Mouse (Mus musculus) kidney, embryonic 15.5 days (tissue): ENCODE measurements around the gene Bglap2. TPM values are rescaled to one million over a fixed set of nuclear protein-coding genes. Genes with fewer than 3 reads are reported as not detected.
A peak's percentile ranks its signal among the peaks of the same experiment; 100 is the strongest.
"Not testable (repeated sequence)": the region's sequence is repeated elsewhere in the genome, so short reads cannot be mapped to it uniquely, and the experiment has no call there.

Experiments used
- ATAC-seq: fragments of 200-750 bp; cut with Nextera tagmentation; replicated peaks from 2 replicates; pipeline ENCODE4 v1.8.0; 2017; ENCODE audit warnings: moderate TSS enrichment; ENCODE audit not compliant: low FRiP score
- H3K27ac ChIP-seq: fragments of 300-500 bp; sonication (generic); 2 replicates; pipeline ENCODE4 v1.5.1; 2015; ENCODE audit warnings: mild to moderate bottlenecking, inconsistent platforms
- H3K27me3 ChIP-seq: fragments of 300-500 bp; sonication (generic); 2 replicates; pipeline ENCODE4 v1.6.1; 2015; ENCODE audit warnings: inconsistent platforms
- H3K36me3 ChIP-seq: fragments of 300-500 bp; sonication (generic); 2 replicates; pipeline ENCODE4 v1.6.1; 2015; ENCODE audit warnings: inconsistent platforms
- H3K4me1 ChIP-seq: fragments of 300-500 bp; sonication (generic); 2 replicates; pipeline ENCODE4 v1.6.1; 2015; ENCODE audit warnings: inconsistent platforms
- H3K4me2 ChIP-seq: fragments of 300-500 bp; sonication (generic); 2 replicates; pipeline ENCODE4 v1.6.1; 2015; ENCODE audit warnings: moderate library complexity, mild to moderate bottlenecking, inconsistent platforms
- H3K4me3 ChIP-seq: fragments of 300-500 bp; sonication (generic); replicated peaks from 2 replicates; pipeline ENCODE4 v1.5.1; 2015; ENCODE audit warnings: mild to moderate bottlenecking, inconsistent platforms
- H3K9ac ChIP-seq: fragments of 300-500 bp; sonication (generic); 2 replicates; pipeline ENCODE4 v1.6.1; 2015; ENCODE audit warnings: mild to moderate bottlenecking, inconsistent platforms
- H3K9me3 ChIP-seq: fragments of 300-500 bp; sonication (generic); replicated peaks from 2 replicates; pipeline ENCODE4 v1.6.1; 2016; ENCODE audit warnings: inconsistent platforms
- WGBS: fragments of 180-500 bp; shearing (Covaris S2); methylation state at CpG from one replicate; pipeline ENCODE4 v1.1.7; 2015; ENCODE audit warnings: mixed read lengths; 5-methylcytosine and 5-hydroxymethylcytosine counted together
- polyA plus RNA-seq: library from polyadenylated mRNA; unstranded; fragments of >200 nt; fragmentation: Nextera tagmentation; extraction: Ambion mirVana; gene quantifications from 2 replicates; pipeline ENCODE4 v1.2.1, GENCODE M21; 2015

Bglap2 gene
- 3.4 TPM in 1 of 2 replicates, not detected in the other for polyA plus RNA-seq

GRCm38 (mm10) chr3:88378599-88378998, at the start of gene Bglap2:
Bglap2 (minus strand) TSS chr3:88378699.
- ATAC-seq, H3K27ac ChIP-seq, H3K27me3 ChIP-seq, H3K9ac ChIP-seq, H3K9me3 ChIP-seq, H3K36me3 ChIP-seq, H3K4me1 ChIP-seq, H3K4me3 ChIP-seq, H3K4me2 ChIP-seq: not testable (repeated sequence)
- 77% methylated on average over 5 of the region's 5 CpGs for WGBS

GRCm38 (mm10) chr3:88427342-88427905, 48.9 kb upstream of the Bglap2 start:
- ATAC-seq, result no peak
- H3K27ac ChIP-seq, result no peak overlapping the region
- no peaks in the 10 kb centered on the region for H3K9me3 ChIP-seq
- no peaks in the 10 kb centered on the region for H3K36me3 ChIP-seq
- no peaks in the 10 kb centered on the region for H3K27me3 ChIP-seq
- H3K9ac ChIP-seq, result no peak overlapping the region
- 83% methylated on average over 4 of the region's 4 CpGs for WGBS
- H3K4me1 ChIP-seq, result peaks cover 21% of the 10 kb centered on the region
- H3K4me3 ChIP-seq, result no peak overlapping the region
- H3K4me2 ChIP-seq, result no peak overlapping the region

- no peak overlapping the region for H3K4me3 ChIP-seq
- no peak overlapping the region for H3K27ac ChIP-seq
- H3K9ac ChIP-seq, result no peak overlapping the region
- no peaks in the 10 kb centered on the region for H3K9me3 ChIP-seq
- no peak for ATAC-seq
- H3K36me3 ChIP-seq, result peaks cover 6% of the 10 kb centered on the region
- H3K4me1 ChIP-seq, result peaks cover 29% of the 10 kb centered on the region
- H3K27me3 ChIP-seq, result no peaks in the 10 kb centered on the region
- WGBS, result 75% methylated on average over 10 of the region's 10 CpGs
- peak overlapping the region; percentile 79 for H3K4me2 ChIP-seq
Measured at GRCm38 (mm10) chr3:88425708-88426420, 47.4 kb upstream of the Bglap2 start.

GRCm38 (mm10) chr3:88425330-88425689, 46.8 kb upstream of the Bglap2 start:
- peak overlapping the region; percentile 58; the same call in 1 of the 2 replicates for H3K27ac ChIP-seq
- H3K4me2 ChIP-seq, result peak overlapping the region; percentile 79
- peak; percentile 30 for ATAC-seq
- H3K9me3 ChIP-seq, result no peaks in the 10 kb centered on the region
- peaks cover 12% of the 10 kb centered on the region for H3K36me3 ChIP-seq
- 6% methylated on average over 2 of the region's 2 CpGs for WGBS
- no peaks in the 10 kb centered on the region for H3K27me3 ChIP-seq
- H3K4me3 ChIP-seq, result peak overlapping the region; percentile 78
- peaks cover 29% of the 10 kb centered on the region for H3K4me1 ChIP-seq
- H3K9ac ChIP-seq, result no peak overlapping the region

GRCm38 (mm10) chr3:88424605-88425329, 46.3 kb upstream of the Bglap2 start, which contains the start of gene Slc25a44:
Slc25a44 (minus strand) TSS chr3:88425139.
- Histone ChIP-seq H3K4me2 (peak within 1 kb of the TSS; percentile 79), H3K27ac (peak within 1 kb of the TSS; percentile 58; the same call in 1 of the 2 replicates), H3K9ac (peak within 1 kb of the TSS; percentile 65), H3K9me3 (no peaks in the 10 kb centered on the region), H3K27me3 (no peaks in the 10 kb centered on the region), H3K4me1 (peaks cover 29% of the 10 kb centered on the region), H3K36me3 (peaks cover 17% of the 10 kb centered on the region), H3K4me3 (peak within 1 kb of the TSS; percentile 78)
- ATAC-seq, result peak; percentile 97
- WGBS, result 1% methylated on average over 35 of the region's 35 CpGs

- Histone ChIP-seq H3K9ac (no peak overlapping the region), H3K27ac (no peak overlapping the region), H3K9me3 (no peaks in the 10 kb centered on the region), H3K27me3 (no peaks in the 10 kb centered on the region), H3K4me1 (peaks cover 29% of the 10 kb centered on the region), H3K4me2 (no peak overlapping the region), H3K4me3 (no peak overlapping the region), H3K36me3 (peaks cover 43% of the 10 kb centered on the region)
- ATAC-seq, result no peak
- 46% methylated on average over 9 of the region's 9 CpGs for WGBS
Measured at GRCm38 (mm10) chr3:88422020-88422720, 43.7 kb upstream of the Bglap2 start.

GRCm38 (mm10) chr3:88420771-88421170, 42.3 kb upstream of the Bglap2 start:
- peaks cover 28% of the 10 kb centered on the region for H3K4me1 ChIP-seq
- WGBS, result 92% methylated on average over 19 of the region's 19 CpGs
- peaks cover 57% of the 10 kb centered on the region for H3K36me3 ChIP-seq
- H3K4me3 ChIP-seq, result no peak overlapping the region
- no peak overlapping the region for H3K27ac ChIP-seq
- no peak overlapping the region for H3K4me2 ChIP-seq
- no peak for ATAC-seq
- H3K27me3 ChIP-seq, result no peaks in the 10 kb centered on the region
- no peaks in the 10 kb centered on the region for H3K9me3 ChIP-seq
- no peak overlapping the region for H3K9ac ChIP-seq

- Histone ChIP-seq H3K4me3 (no peak overlapping the region), H3K4me2 (no peak overlapping the region), H3K27ac (no peak overlapping the region), H3K4me1 (peaks cover 11% of the 10 kb centered on the region; the same call in 1 of the 2 replicates), H3K9me3 (no peaks in the 10 kb centered on the region), H3K36me3 (peaks cover 83% of the 10 kb centered on the region), H3K27me3 (no peaks in the 10 kb centered on the region), H3K9ac (no peak overlapping the region)
- no peak for ATAC-seq
- WGBS, result 83% methylated on average over 6 of the region's 6 CpGs
Measured at GRCm38 (mm10) chr3:88418016-88418415, 39.5 kb upstream of the Bglap2 start.

GRCm38 (mm10) chr3:88415668-88416067, 37.2 kb upstream of the Bglap2 start:
- Histone ChIP-seq H3K4me1 (peaks cover 4% of the 10 kb centered on the region), H3K4me3 (no peak overlapping the region), H3K27ac (no peak overlapping the region), H3K9me3 (no peaks in the 10 kb centered on the region), H3K36me3 (peaks cover 95% of the 10 kb centered on the region), H3K4me2 (no peak overlapping the region), H3K27me3 (no peaks in the 10 kb centered on the region), H3K9ac (no peak overlapping the region)
- ATAC-seq, result no peak
- WGBS, result 87% methylated on average over 4 of the region's 4 CpGs

GRCm38 (mm10) chr3:88412636-88413035, 34.1 kb upstream of the Bglap2 start:
- H3K27ac ChIP-seq, result no peak overlapping the region
- no peaks in the 10 kb centered on the region for H3K27me3 ChIP-seq
- H3K4me1 ChIP-seq, result peaks cover 25% of the 10 kb centered on the region
- H3K9ac ChIP-seq, result no peak overlapping the region
- no peak overlapping the region for H3K4me2 ChIP-seq
- WGBS, result 84% methylated on average over 11 of the region's 11 CpGs
- ATAC-seq, result no peak
- H3K9me3 ChIP-seq, result no peaks in the 10 kb centered on the region
- peaks cover 70% of the 10 kb centered on the region for H3K36me3 ChIP-seq
- no peak overlapping the region for H3K4me3 ChIP-seq

GRCm38 (mm10) chr3:88411681-88412080, 33.2 kb upstream of the Bglap2 start:
- WGBS, result 89% methylated on average over 4 of the region's 4 CpGs

More at GRCm38 (mm10) chr3:88411681-88412080, 33.2 kb upstream of the Bglap2 start:
- Histone ChIP-seq H3K36me3 (peaks cover 63% of the 10 kb centered on the region), H3K4me1 (peaks cover 34% of the 10 kb centered on the region), H3K4me3 (no peak overlapping the region), H3K9ac (no peak overlapping the region), H3K4me2 (no peak overlapping the region), H3K9me3 (no peaks in the 10 kb centered on the region), H3K27me3 (no peaks in the 10 kb centered on the region), H3K27ac (no peak overlapping the region)
- ATAC-seq, result no peak
